Mouse (Mus musculus) urinary bladder, postnatal 14 days (tissue): ENCODE measurements around the gene Sult6b2.

Experiments used
- DNase-seq: peaks from one replicate; pipeline ENCODE4 v3.0.0; 2021; ENCODE audit warnings: low spot score

Gene Sult6b2

DNA sequence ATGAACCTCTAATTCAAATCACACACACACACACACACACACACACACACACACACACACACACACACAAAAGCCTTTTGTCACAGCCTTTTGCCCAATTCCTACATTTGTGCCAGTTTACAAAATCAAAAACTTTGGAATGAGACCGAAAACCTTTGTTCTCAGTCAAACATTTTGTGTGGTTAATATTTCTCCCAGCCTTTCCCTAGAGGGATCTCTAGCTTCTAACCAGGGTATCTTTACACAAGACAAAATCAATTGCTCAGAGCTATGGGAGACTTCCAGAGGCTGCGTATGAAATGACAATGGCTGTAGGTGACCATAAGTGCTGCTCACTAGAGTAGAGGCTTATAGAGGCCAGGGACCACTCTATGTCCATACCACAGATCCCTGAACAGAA is 66.1 kb downstream of the Sult6b2 start:
- no peak for DNase-seq

DNA sequence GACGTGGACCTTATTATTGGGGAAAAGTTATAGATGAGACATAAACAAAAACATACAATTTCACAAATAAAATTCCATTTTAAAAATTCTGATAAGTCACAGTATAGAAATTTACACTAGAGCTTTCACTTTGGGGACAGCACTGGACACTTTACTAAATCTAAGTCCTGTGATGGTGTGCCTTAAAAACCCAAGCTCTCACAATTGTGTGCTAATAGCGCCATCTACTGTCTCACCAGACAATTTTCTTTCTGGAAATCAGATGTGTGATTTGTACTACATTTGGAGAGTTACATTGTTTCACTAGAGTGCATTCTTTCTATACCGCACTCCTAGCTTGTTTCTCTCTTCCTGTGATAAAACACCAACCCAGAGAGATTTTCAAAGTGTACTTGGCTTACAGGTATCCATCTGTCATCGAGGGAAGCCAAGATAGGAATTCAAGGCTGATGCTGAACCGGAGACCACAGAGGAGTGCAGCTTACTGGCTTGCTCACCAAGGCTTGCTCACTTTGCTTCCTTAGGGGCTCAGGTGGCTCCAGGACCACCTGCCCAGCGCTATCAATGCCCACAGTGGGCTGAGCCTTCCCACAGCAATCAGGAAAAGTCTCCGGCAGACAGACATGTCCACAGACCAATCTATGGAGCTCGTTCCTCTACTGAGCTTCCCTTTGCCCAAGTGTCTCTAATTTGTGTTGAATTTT is 68.8 kb downstream of the Sult6b2 start:
- DNase-seq: no peak
